Mouse (Mus musculus) G1E-ER4 (cell line): ENCODE results near the gene Ralgps1. TPM values are rescaled to one million over a fixed set of nuclear protein-coding genes. Genes with fewer than 3 reads are reported as not detected.

Source experiments
- GATA1 ChIP-seq: IDR thresholded peaks from one replicate; pipeline ENCODE4 v1.8.0; 2012; ENCODE audit warnings: low read length, inconsistent platforms
- polyA plus RNA-seq: library from polyadenylated mRNA; stranded (reverse); fragments of >175 nt; gene quantifications from 2 replicates; pipeline ENCODE4 v1.2.3, GENCODE M21; 2012

Gene Ralgps1
- polyA plus RNA-seq, 1 experiment = 1.3 TPM

DNA sequence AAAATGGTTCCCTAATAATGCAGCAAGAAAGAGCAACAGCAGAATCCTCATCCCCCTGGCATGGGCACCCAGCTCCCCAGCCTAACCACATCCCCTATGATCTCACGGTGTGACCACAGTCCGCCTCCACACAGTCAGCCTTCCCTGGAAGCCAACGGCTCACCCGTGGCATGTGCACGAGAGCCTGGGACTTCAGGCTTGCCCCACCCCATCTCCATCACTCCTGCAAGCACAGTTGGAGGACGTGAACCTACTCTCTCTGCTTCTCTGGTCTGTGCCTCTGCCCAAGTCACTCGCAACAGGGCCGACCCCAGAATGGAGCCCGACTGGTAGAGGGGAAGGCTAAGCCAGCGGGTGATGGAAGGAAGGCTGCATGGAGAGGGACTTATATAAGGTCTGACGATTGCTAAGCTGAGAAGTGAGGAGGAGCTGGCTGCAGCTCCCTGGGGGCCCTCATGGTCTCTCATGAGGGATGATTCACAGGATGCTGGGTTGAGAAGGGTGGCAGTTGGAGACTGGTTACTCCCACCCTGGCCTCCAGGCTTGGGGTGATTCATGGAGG, 149.9 kb downstream of the Ralgps1 start:
- no peak for TF ChIP-seq GATA1

DNA sequence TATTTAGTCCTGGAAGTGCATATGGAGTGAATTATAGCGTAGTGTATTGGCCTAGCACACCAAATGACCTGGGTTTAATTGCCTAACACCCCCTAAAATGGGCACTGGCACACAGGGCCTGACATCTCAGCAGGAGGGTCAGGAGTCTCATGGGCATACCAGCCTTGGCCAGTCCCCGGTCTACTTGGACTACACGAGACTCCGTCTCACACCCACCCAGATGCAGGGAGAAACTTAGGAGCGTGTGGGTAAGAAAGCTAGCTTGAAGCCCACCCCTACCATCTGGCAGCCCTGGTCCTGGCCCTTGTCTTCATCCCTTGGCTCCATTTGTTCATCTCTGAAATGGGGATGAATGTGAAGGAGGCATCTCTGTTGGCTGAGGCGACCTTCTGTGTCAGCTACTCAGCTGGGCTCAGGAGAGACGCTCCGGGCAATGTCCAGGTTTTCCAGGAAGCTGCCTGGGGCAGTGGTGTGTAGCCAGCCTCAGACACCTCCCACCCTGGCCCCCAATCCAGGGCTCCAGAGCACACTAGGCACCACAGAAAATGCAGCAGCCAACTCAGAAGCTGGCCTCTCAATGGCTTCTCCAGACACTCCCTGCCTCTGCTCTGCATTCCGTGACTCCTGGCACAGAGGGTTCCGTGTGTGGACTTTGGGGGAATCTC, 150.5 kb downstream of the Ralgps1 start:
- no peak for TF ChIP-seq GATA1

DNA sequence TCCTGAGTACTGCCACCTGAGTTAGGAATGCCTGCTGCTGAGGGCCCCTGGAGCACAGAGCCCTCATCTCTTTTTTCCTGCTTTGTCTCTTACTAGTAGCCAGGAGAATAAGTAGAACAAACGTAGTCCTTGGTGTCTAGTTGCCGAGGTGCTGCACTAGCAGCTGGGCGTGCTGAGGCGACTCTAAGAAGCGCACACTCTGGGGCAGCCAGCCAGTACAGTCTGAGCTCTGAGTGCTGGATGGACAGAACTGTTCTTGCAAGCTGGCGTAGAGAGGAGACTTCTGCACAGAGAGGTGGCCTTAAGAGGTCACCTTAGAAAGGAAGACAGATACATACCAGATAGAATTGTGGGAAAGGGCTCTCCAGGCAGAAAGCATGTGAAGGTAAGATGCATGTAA, 151.0 kb downstream of the Ralgps1 start:
- TF ChIP-seq GATA1 = no peak

DNA sequence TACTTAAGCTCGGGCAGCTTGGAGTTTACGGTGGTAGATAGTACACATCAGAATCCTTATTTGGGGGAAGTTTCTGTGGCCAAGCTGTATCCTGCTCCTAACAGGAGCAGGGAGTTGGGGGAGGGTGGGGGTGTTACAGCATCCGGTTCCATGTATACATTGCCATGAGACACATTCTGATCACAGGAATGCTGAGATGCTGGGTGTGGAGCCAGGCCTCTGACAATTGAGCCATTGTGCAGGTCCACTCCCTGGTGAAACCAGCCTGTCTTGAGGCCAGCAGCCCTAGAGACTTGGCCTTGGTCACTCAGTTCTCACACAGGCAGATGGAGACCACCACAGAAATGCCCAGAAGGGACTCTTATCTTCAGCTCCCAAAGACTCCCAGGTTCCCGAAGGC, 151.6 kb downstream of the Ralgps1 start:
- TF ChIP-seq GATA1 = no peak

DNA sequence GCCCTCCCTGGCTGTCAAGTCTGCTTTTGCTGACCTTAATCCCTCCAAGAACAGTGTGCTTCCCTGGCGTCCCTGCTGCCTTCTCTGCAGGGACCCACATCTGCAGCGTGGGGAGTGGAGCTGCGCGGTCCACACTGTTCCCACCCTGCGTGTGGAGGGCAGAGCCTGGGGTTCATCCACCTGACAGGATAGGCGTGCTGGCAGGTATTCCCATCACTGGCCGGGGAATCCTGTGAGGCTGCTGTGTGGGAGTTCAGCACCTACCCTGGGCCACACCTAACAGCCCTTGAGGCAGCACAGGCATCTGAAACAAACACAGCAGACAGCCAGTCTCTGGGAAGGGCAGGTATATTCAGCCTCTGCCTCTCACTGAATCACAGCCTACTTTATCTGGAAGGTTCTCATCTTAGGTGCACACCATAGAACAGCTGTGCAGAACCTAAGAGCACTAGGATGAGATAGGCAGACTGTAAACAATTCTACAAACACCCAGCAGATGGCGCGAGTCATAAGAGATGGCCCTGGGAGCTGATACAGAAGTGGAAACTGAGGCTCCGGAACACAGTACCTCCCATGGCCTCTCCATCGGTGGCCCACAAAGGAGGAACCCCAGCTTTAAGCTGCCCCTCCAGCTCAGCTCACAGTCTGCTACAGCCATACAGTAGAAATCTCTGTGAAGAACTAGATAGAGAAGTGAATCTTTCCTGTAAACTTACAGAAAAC, 152.2 kb downstream of the Ralgps1 start:
- TF ChIP-seq GATA1 = no peak

DNA sequence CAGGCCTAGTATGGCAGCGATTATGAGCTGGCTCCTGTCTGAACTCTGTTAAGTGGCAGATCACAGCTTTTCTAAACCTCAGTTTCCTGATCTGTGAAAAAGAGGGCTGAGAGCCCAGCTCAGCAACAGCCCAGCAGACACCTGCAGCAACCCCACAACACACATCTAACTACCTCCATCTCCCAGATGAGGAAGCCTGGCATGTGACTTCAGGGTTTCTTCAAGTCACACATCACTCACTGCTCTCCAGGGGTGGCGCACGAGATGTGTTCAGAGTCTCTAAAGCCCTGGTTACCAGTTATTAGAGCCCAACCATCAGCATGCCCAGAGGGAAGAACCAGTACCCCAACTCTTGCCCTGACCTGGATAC, 153.9 kb downstream of the Ralgps1 start:
- no peak for TF ChIP-seq GATA1

DNA sequence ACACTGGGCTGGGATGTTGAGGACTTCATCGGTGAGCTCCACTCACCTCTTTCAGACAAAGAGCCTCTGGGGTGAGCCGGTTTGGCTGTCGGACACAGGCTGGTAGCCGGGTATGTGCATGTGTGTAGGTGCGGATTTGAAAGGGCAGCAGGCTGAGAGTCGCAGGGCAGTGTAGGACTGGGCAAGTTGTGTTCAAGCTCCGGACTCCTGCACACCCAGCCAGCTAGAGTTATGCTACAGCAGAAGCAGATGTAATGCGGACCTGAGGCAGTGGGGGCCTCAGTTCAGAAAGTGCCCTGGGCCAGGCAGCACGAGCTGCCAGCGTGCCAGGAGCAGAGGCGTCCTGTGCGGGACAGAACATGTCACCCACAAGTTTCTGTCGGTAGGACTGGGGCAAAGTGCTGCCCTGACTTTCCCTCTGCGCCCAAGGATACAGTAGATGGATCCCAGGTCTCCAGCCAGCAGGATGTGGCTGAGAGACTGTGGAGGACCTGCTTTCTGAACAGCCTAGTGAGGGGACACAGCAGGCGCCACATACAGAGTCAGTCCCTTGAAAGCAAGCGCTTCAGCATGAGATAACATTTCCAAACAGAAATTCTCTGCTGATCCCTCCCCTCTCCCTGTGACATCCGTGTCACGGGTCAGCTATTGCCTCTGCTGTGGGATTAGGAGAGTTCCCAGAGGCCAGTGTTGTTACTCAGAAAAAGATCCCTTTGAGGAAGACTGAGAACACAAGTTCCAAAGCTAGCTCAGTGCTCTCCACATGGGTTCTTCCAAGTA, 154.5 kb downstream of the Ralgps1 start:
- no peak for TF ChIP-seq GATA1

DNA sequence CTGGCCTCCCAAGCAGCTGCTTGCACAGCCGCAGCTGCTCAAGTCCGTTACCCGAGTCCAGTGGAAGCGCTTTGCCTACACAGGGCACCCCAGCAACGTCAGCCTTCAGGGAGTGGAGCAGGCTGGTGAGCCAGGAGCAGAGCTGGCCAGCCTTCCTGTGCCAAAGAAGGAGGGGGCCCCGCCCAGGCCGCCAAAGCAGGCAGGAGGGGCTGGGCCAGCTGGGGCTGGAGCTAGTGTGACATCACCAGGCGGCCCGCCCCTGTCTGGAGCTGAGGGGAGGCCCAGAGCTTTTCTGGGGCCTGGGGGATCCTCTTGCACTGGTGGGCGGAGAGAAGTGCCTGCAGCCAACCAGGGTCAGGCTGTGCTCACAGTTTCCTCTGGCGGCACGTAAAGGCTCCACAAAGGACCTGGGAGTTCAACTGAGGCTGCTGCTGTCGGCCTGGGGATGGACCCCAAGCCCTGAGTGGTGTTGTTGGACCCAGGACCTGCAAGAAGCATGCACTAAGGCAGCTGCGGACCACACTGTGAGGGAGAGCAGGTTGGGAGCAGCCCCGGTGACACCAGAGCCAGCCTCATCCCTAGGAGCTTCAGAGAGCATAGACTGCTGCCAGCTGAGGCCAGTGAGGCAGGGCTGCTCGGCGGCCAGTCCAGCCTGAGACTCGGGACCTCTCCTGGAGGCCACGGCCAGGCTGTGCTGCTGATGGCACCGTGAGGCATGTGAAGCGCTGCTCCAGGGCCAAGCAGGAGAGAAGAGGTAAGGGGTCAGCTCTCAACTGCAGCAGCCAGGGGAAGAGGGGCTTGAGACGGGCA, 155.4 kb downstream of the Ralgps1 start, which contains the start of gene Angptl2:
Gene Angptl2, plus strand, starts transcription at position 370 of the 810 bp plus-strand sequence.
- no peak for TF ChIP-seq GATA1

DNA sequence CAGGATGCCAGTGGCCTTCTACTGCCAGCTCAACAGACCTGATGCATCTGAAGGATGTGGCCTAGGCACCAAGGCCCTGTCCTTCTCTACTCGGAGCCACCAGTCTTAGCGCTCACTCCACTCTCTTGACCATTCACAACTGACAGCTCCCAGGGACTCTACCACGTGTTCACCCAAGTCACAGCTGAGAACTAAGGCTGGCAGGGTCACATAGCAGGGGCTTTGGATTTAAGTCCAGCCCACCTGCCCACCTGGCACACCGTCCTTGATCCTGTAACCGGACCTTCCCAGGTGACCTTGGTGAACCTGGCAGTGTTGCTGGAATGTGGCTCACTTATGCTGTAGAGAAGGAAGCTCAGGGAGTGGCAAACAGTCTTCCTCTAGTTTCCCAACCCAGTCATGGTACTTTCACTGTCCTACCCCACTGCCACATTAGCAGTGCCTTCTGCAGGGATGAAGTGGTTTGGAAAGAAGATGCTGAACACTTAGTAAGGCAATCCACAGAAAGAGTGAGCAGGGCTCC, 156.0 kb downstream of the Ralgps1 start:
- no peak for TF ChIP-seq GATA1

DNA sequence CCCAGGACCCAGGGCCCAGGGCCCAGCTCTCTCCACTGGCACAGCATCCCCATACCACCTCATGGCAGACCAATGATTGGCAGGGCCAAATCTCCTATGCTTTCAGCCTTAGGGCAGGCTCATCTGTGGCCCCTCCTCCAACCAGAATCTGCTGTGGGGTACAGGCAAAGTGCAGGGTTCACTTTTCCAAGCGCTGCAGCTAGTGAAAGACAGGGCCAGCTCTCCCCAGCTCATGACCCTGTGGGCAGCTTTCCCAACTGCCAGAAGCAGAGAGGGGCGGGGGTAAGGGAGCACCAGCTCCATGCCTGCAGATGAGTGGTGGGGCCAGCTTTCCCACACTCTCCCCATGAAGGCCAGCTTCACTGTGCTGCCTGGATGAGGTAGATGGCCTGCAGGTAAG, 160.4 kb downstream of the Ralgps1 start:
- TF ChIP-seq GATA1 = no peak

DNA sequence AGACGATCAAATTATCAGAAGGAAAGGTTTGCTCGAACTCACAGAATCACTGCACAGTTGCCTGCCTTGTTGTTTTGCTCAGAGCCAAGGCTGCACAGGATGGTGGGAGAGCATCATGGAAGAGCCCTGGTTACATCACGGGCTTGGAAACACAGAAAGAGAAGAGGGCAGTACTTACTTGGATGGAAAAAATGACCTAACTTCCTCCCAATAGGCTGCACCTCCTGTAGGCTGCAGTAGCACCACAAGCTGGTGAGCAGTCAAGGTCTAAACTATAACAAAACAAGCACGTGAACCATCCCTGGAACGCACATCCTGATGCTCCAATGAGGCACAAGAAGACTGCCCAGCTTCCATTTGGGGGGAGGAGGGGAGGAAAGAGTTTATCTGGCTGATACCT, 163.2 kb downstream of the Ralgps1 start:
- no peak for TF ChIP-seq GATA1

DNA sequence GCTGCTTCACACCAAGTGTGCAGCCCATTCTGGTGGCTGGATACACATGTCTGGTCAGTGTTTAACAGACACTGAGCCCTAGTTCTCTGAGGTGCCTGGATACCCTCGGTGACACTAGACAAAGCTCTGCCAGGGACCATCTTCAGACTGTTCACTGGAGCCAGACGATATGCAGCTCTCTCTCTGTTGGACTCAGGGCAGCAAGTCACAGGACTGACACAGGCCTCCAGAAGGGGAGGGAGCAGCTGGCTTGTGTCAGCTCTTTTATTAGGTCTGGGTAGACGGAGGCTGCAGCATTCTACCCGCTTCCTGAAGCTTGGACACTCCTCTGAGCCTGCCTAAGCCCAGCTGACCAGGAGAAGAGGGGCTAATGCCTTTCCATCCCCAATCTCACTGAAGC, 164.2 kb downstream of the Ralgps1 start:
- no peak for TF ChIP-seq GATA1

DNA sequence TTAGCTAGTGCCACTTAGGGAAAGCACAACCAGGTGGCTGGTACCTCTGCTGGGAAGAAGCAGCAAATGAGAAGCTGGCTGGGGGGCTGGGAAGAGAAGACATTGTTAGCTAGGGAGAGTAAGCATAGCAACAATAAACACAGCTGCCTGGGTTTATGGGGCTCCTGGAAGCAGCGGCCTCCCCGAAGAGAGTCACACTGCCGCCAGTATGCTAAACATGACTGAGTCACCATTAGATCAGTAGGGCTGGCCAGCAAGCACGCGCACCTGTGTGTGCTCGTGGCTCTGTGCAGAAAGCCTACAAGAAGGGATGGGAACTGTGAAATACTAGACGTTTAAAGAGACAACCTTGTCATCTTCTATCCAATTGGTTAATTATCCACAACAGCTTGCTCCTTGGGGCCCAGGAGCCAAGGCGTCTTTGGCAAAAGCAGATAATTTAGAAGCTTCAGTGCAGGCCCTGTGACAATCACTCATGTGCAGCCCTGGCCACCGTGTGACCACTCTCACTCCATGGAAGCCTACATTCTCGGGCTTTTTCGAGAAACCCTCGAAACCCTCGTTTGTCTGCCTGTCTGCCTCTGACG, 165.3 kb downstream of the Ralgps1 start:
- TF ChIP-seq GATA1 = no peak

DNA sequence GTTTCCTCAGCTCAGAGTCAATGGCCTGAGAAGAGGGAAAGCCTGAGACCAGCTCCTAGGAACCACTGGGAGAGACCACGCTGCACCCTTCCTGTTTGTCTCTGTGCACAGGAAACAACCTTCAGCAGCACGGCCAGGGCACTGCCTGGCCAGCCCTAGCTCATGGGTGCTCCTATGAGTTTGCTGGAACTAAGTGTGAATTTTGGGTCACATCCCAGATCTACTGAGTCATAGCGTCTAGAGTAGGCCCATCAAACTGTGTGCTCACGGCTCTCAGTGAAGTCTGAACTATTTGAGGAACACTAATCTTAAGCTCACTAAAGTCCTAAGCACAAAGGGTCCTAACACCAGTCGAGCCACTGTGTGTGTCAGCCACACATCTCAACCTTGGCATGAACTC, 166.3 kb downstream of the Ralgps1 start:
- no peak for TF ChIP-seq GATA1

DNA sequence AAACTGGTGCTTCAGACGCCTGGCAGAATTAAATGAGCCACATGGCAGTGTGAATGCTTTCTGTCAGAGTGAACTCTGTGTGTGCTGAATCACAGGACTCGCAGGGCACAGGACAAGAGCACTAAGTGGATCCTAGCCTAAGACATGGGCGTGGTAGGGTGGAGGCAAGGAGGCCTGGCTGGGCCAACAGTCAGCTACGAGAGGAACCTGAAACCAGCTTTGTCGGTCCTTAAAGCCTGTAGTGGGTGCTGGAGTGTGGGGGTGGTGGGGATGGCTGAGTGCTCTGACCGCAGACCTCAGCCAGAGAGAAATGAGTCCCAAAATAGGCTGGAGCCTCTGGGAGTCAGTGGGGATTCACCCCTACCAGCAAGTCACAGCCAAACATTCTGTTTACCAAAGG, 168.0 kb downstream of the Ralgps1 start:
- TF ChIP-seq GATA1 = no peak
